Mouse (Mus musculus) layer of hippocampus, postnatal 14 days (tissue): ENCODE results near the gene Bnc1. TPM values are rescaled to one million over a fixed set of nuclear protein-coding genes. Genes with fewer than 3 reads are reported as not detected.

Experiments
- DNase-seq, 2 experiments: peaks; one replicate each; pipeline ENCODE4 v3.0.0; 2021 to 2022; ENCODE audit warnings: low spot score in 2 of 2, mixed read lengths in 1 of 2
- total RNA-seq, 2 experiments: library from RNA; stranded (reverse); gene quantifications; 2 replicates each; pipeline ENCODE4 v1.2.3; 2021

Bnc1 gene
- total RNA-seq, 2 experiments from 2014 or later, result not detected

DNA sequence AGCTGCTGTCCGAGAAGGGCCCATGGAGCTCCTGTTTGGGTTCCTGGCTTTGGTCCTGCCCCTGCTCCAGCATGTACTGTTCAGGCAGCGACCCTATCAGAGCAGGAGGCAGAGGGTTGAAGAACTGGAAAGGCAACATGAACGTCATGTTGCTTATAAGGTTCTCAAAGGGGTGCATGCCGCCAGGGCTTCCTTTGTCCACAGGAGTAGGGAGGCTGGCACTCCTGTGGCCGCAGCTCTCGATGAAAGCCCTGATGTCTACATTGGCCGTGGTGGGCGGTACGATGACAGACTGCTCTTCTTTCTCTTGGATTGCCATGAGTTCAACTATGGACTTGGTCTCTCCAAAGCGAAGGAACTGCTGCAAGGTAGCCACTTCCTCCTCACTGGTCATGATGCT lies 17.5 kb downstream of the Bnc1 start:
- no peak for DNase-seq

DNA sequence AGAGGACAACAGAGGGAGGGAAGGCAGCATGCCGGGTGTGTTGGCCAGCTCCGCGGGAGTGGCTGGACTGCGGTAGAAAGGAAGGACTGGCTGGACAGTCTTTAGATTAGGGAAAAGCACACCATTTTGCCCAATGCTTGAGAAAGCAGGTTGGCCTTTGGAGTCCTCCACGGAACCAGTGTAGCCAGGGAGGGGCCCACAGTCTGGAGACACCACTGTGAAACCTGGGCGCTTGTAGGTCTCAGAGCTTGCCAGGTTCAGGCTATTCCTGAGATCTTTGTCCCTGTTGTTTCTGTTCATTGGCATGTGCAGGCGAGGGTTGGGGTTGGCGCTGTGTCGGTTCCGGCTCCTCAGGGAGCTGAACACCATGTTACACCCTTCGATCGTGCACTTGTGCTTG lies 18.2 kb downstream of the Bnc1 start:
- no peak for DNase-seq

DNA sequence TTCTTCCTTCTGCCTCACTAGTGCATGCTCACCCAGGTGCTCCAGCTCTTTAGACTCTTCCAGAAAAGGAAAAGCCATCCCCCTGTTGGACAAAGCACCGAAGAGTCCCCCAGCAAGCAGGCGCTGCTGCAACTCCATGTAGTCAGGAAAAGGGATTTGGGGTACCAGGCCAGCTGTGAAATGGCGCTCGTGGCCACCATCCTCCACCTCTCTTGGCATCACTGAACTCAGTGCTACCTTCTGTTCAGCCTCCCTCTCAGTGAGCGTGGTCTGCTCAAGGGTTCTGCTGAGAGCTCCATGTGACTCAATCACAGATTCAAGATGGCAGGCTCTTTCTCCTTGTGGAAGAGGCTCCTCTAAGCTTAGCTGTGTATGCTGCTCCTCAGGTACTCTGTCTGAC lies 18.8 kb downstream of the Bnc1 start:
- no peak for DNase-seq

DNA sequence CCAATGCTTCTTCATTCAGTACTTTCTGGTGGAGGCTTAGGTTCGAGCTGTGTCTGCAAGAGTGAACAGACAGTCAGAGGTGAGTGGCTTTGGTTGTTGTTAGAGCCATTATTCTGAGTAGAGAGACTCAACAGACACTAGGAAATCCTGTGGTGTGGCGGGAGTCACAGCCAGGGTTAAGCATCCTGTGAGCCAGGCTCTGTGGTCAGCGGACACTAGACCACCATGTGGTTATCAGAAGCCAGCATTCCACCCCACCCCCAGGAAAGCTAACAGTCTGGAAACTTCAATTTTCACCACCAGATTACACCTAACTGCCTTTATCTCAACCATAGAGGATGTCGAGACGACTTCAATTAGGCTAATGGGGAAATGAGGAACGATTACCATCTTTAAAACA lies 23.1 kb downstream of the Bnc1 start:
- no peak for DNase-seq

DNA sequence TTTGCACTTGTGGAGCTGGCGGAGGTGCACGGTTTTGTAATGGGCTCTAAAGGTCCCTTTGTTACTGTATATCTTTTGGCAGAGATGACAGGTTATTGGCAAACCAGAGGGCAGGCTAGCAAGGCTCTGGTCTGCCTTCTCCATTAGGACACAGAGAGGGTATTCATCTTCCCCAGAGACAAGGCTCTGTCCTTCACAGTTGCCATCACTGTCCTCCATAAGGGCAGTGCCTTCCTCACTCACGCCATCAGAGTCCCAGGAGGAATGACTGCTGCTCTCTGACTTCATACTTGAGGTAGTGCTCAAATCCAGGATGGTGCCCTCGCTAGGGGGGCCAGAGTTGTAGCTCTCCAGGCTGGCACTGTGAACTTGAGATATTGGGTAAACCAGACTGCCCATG lies 23.6 kb downstream of the Bnc1 start:
- DNase-seq, result no peak

DNA sequence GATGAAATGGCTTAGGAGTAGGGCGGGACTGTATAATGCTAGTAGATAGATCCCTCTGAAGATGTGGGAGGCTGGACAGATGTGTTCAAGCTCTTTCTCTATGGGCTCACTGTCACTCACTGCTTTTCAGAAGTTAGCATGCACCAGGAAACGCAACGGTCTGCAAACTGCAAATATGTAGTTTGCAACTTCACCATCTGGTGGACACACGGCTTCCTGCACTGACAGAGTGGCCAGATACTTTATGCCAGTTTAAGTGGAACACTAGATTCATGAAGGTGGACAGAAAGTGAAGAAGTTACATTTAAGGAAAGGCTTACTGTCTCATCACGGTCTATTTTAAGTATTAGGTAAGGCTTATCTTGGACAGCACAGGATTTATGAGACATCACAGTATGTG lies 25.9 kb downstream of the Bnc1 start:
- DNase-seq, result no peak

DNA sequence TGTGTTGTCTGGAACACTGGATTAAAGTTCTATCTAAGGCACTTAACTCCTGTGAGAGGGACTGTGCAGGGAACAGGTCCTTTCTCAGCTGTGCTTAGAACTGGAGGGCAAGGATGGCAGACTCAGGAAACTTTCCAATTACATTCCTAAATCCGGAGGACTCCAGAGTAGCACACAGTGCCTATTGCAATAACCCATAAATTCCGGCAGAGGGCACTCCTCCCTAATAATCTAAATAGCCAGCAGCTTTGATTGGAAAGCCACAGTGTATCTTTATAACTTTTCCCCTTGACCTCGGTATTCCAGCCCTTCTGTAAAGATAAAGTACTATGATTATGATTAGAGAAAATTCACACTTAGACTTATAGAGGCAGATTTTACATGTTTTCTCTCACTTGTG lies 32.4 kb downstream of the Bnc1 start:
- DNase-seq, result peak; percentile 15 to 67

DNA sequence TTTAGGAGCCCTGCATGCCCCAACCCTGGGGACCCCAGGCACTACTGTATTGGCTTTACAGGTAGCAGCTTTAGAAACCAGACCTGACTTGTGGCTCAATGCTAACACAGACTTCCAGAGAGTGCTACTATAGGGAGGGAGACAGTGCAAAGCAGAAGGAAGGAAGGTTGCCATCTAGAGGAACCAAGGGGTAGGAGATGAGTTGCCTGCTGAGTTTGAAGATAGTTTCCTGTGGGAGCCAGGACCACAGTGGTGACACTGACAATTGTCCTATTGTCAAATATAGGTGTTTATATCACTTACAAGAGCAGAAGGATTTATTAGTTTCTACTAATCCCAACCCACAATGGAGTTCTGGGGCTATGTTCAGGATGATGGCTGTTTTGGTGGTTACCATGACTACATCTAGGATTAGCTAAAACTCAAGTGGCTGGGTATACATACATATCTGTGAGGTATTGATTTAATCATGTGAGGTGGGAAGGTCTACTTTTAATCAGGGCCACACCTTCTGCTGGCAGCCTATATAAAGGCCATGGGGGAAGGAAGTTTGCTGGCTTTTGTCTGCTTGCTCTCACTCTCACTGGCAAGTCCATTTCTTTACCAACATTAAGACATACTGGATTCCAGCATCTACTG lies 37.8 kb downstream of the Bnc1 start:
- DNase-seq, result peak in 1 of 2 experiments; percentile 34

DNA sequence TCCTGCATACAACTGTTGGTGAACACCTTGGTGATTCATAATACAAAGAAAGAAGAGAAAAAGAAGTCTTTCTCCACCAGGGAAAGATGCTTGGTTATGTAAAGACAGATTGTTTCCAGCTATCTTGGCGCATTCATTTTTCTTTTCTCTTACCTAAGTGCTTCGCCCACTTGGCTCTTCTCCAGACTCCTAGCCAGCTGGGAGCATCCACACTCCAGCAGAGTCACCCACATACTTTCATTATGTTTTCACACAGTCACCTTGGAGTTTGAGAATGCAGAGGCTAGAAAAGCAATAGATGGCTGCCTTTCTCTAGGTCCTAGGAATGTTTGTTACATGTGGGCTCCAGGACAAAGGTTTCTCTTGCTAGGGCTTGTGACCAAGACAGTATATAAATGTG lies 41.6 kb downstream of the Bnc1 start:
- DNase-seq, result no peak

DNA sequence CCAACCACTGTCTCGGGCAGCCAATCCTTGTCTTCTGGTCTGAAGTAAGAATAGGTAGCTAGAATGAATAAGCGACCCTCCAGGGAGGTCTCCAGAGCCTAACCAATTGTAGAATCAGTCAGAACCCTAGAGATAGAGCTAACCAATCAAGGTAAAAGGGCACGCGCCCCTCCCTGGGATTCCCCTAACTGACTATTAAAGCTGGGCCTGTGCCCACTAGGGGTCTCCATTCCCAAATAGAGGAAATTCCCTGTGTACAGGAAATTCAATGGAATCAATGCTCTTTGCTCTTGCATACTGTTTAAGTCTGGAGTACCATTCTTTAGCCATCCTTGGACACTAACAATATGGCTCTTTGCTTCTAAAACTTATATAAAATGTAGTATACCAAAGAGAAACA lies 46.7 kb downstream of the Bnc1 start:
- no peak for DNase-seq

DNA sequence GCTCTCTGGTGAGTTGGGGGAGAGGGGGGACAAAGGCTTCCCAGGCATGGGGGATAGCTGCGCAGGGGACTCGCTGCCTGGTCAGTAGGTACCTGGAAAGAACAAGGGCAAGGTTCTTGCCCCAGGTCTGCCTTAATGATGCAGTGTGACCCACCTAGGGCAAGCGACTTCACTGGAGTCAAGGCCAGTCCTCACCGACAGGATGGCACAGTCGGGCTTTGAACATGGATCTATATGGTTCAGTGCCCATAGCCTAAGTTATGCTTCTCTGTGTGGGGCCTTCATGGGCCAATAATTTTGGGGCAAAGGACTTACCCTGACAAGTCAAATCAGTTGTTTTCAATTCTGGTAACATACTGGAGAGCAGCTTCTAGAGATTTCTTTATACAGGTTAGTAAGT lies 57.3 kb downstream of the Bnc1 start:
- no peak for DNase-seq

DNA sequence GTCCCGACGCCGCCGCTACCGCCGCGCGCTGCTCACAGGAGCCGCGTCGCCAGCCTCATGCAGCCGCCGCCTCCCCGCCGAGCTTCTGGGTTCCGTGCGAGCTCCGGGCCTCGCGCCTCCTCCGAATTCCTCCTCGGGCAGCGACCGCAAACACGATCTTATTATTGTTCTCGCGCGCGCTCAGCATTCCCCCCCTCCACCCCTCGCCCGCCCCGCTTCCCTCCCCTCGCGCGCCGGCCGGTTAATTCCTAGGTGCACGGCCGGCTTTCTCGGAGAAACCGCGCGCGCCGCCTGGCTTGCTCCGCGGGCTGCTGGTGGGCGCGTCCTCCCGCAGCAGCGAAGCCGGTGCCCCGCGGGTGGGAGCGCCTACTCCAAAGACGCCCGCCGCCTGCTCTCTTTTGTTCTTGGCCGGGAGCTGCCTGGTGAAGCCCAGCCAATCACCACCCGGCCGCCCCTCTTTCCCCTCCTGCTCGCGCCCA lies 57.8 kb downstream of the Bnc1 start, which contains the start of gene Hdgfl3:
Hdgfl3 (minus strand) TSS at position 207 of the 479 bp plus-strand sequence.
- DNase-seq, result peak; percentile 79 to 84

DNA sequence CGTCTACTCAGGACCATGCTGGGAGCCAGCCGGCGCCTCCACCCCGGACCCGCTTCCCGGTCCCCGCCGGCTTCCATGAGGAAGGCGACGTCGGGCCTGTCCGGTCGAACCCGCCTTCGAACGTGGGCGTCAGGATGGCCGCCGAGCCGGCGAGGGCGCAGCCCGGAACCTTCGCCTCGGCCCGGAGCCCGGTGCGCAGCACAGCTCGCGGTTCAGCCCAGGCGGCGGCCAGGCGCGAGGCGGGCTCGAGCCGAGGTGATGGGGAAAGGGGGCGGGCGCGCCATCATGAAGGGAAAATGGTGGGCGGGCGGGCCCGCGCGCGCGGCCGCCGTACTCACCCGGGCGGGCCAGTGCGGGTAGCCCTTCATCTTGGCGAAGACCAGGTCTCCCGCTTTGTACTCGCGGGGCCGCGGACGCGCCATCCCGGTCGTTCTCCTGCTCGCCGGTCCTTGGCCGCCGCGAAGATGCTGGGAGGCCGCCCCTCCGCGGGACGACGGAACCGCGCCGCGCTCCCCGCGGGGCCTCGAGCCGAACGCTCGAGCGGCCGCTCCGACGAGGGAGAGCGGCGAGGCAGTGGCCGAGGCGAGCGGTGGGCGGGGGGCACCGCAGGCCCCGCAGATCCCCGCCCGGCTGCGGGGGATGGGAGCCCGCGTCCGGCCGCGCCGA lies 58.4 kb downstream of the Bnc1 start:
- peak; percentile 65 to 71 for DNase-seq

DNA sequence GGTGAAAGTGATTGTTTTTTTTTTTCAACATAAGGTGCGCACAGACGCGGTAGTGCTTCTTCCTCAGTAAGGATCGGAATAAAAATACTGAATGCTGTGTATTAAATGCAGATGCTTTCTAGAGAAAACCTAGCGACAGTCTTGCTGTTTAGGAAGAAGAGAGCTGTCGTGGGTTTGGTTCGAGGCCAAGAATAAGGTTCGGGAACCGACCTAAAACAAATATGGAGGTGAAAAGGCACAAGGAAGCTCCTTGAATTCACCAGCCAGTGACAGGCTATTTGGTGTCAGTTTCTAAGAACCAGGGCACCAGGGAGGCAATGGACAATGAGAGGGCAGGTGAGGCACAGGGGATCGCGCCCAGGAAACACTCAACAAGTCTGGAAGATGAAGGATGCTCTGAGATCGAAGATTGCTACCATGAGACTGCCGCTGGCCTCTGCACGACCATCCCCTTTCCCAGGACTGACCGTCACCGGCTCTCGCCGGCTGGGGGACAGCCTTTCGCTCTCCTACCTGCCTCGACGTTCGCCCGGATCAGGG lies 59.0 kb downstream of the Bnc1 start:
- peak in 1 of 2 experiments; percentile 15 for DNase-seq

DNA sequence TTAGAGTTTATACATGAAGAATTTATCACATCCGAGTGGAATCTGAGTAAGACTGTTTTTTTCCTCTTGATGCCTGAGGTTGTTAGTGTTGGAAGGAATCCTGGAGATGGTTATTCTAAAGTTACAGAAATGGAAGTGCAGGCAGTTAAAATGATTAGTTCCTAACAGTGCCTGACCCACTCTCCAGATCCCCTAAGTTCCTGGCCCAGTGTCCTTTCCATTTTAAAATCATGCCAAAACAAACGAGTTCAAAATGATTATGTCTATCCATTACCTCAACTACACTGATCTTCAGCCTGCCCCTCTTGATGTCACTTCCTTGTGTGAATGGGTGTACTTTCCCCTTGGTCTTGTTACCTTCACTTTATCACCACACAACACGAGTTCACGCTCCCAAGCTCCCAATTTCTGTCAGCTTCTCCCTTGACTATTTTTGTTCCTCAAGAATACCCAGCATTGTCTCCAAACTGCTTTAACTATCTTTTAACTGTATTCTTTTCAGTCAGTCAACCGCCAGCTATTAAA lies 59.5 kb downstream of the Bnc1 start:
- no peak for DNase-seq

DNA sequence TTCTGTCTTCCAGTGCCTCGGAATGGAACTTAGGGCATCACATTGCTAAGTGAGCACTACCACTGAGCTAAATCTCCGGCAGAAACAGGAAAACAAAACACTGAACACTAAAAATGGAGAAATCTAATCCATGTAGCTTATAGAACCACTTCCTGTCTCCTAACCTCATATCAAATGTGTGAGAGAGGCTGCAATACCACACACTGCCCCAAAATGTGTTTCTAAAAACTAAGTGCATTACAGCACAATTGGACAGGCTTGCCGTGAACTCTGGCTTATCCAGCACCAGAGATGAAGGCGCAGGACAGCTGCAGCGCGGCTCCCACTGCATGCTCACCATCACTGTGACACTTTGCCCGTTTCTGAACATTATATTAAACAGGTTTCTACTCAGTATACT lies 63.1 kb downstream of the Bnc1 start:
- no peak for DNase-seq

DNA sequence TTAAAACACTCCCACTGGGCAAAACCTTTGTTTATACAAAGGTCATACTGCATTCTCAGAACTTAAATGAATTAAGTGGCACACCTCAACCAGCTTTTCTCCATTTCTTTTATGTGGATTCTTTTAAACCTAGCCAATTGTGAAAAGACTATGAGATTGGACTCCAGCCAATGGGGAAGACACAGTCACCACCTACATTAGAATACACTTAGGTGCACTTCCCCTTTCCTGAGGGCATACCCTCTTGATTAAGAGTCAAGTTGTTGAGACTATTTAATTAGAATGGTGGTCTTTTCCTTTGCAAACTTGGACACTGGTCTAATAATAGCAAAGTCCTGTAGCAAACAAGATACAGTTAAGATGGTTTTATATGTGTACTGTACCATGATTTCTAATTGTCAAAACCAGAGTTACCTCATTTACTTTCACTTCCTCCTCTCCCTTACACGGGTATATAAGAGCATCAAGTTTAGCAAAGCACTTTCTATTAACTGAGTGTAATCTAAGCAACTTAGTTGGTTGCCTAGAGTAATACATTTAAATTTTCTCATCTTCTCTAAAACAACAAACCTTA lies 70.6 kb downstream of the Bnc1 start:
- no peak for DNase-seq

DNA sequence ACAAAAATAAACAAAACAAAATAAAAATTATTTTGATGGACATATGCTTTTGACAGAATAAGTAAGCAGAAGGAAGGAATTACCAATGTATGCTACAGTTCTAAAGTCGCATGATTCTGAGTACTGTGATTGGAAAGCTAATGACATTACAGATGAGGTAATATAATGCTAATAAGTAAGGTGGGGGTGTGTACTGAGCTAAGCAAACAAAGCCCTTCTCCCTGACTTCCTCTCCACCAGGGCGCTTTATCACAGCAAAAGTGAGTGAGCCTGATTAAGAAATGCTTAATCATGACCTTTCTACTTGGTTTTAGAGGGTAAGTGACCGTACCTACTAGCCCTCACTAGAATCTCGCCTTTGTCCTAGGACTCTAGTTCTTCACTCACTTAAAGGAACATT lies 71.8 kb downstream of the Bnc1 start:
- DNase-seq, result no peak

DNA sequence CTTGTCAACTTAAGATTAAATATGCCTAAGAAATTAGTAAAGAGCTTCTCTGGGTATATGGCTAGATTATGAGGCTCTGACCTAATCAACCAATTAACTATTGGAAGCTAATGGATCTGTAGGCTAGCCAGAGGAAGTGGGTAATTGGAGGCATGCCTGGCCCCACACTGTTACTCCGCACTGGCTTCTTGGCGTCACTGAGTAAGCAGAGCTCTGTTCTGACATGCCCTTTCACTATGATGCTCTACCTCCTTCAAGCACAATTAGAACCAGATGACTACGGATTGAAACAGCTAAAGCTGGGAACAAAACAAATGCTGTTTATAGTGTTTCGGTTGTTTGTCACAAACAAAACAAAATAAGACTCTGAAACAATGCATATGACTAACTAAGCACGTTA lies 73.8 kb downstream of the Bnc1 start:
- DNase-seq, result no peak
